Mouse (Mus musculus): ENCODE measurements around the gene Tnk2. TPM values are rescaled to one million over a fixed set of nuclear protein-coding genes. Genes with fewer than 3 reads are reported as not detected.

The Tnk2 gene
- polyA plus RNA-seq, 1 experiment: 238 TPM

- 28% methylated on average over 10 of the region's 10 CpGs for WGBS
- no peak for DNase-seq
- Histone ChIP-seq H3K4me3 (replicated peaks; ENCODE audit: insufficient read depth, low read depth, low read length) (no peak overlapping the region), H3K27me3 (ENCODE audit: control insufficient read depth, insufficient read depth, low read length) (no peaks in the 10 kb centered on the region), H3K4me1 (ENCODE audit: control insufficient read depth, insufficient read depth, low read length) (peaks cover 26% of the 10 kb centered on the region), H3K27ac (ENCODE audit: insufficient read depth, low read length) (no peak overlapping the region)
- TF ChIP-seq POLR2A (IDR thresholded peaks at IDR 0.05; ENCODE audit: borderline replicate concordance, insufficient read depth, low read length) (no peak), CTCF (IDR thresholded peaks at IDR 0.05; ENCODE audit: borderline replicate concordance, insufficient read depth, low read depth, low read length) (no peak)
Measured at GRCm38 (mm10) chr16:32668030-32668429, 24.4 kb downstream of the Tnk2 start.

GRCm38 (mm10) chr16:32668472-32668871 lies 24.8 kb downstream of the Tnk2 start:
- DNase-seq: no peak
- peaks cover 22% of the 10 kb centered on the region for H3K4me1 ChIP-seq (ENCODE audit: control insufficient read depth, insufficient read depth, low read length)
- 61% methylated on average over 4 of the region's 4 CpGs for WGBS
- peak; percentile 21; the same call in 1 of the 2 replicates for TF ChIP-seq CTCF (IDR thresholded peaks at IDR 0.05; ENCODE audit: borderline replicate concordance, insufficient read depth, low read depth, low read length)
- TF ChIP-seq POLR2A (IDR thresholded peaks at IDR 0.05; ENCODE audit: borderline replicate concordance, insufficient read depth, low read length): no peak
- no peak overlapping the region for H3K27ac ChIP-seq (ENCODE audit: insufficient read depth, low read length)
- no peaks in the 10 kb centered on the region for H3K27me3 ChIP-seq (ENCODE audit: control insufficient read depth, insufficient read depth, low read length)
- no peak overlapping the region for H3K4me3 ChIP-seq (replicated peaks; ENCODE audit: insufficient read depth, low read depth, low read length)

GRCm38 (mm10) chr16:32669243-32669642 lies 25.6 kb downstream of the Tnk2 start:
- H3K27me3 ChIP-seq (ENCODE audit: control insufficient read depth, insufficient read depth, low read length): no peaks in the 10 kb centered on the region
- WGBS: 93% methylated on average over 10 of the region's 10 CpGs
- H3K27ac ChIP-seq (ENCODE audit: insufficient read depth, low read length): no peak overlapping the region
- DNase-seq: no peak
- peaks cover 14% of the 10 kb centered on the region; the same call in 1 of the 2 replicates for H3K4me1 ChIP-seq (ENCODE audit: control insufficient read depth, insufficient read depth, low read length)
- no peak for TF ChIP-seq CTCF (IDR thresholded peaks at IDR 0.05; ENCODE audit: borderline replicate concordance, insufficient read depth, low read depth, low read length)
- TF ChIP-seq POLR2A (IDR thresholded peaks at IDR 0.05; ENCODE audit: borderline replicate concordance, insufficient read depth, low read length): no peak
- H3K4me3 ChIP-seq (replicated peaks; ENCODE audit: insufficient read depth, low read depth, low read length): no peak overlapping the region

- no peak for TF ChIP-seq POLR2A (IDR thresholded peaks at IDR 0.05; ENCODE audit: borderline replicate concordance, insufficient read depth, low read length)
- no peak for TF ChIP-seq CTCF (IDR thresholded peaks at IDR 0.05; ENCODE audit: borderline replicate concordance, insufficient read depth, low read depth, low read length)
- Histone ChIP-seq H3K4me1 (ENCODE audit: control insufficient read depth, insufficient read depth, low read length) (peaks cover 13% of the 10 kb centered on the region; the same call in 1 of the 2 replicates), H3K27ac (ENCODE audit: insufficient read depth, low read length) (no peak overlapping the region), H3K27me3 (ENCODE audit: control insufficient read depth, insufficient read depth, low read length) (no peaks in the 10 kb centered on the region), H3K4me3 (replicated peaks; ENCODE audit: insufficient read depth, low read depth, low read length) (no peak overlapping the region)
- no peak for DNase-seq
- WGBS: 86% methylated on average over 10 of the region's 10 CpGs
Measured at GRCm38 (mm10) chr16:32670354-32671124, 26.9 kb downstream of the Tnk2 start.

GRCm38 (mm10) chr16:32671206-32671887 lies 27.7 kb downstream of the Tnk2 start:
- WGBS: 84% methylated on average over 13 of the region's 13 CpGs
- Histone ChIP-seq H3K4me3 (replicated peaks; ENCODE audit: insufficient read depth, low read depth, low read length) (no peak overlapping the region), H3K27me3 (ENCODE audit: control insufficient read depth, insufficient read depth, low read length) (no peaks in the 10 kb centered on the region), H3K4me1 (ENCODE audit: control insufficient read depth, insufficient read depth, low read length) (0 out of 2 replicates have a peak, but pooled peaks cover 9% of the 10 kb centered on the region), H3K27ac (ENCODE audit: insufficient read depth, low read length) (no peak overlapping the region)
- no peak for TF ChIP-seq CTCF (IDR thresholded peaks at IDR 0.05; ENCODE audit: borderline replicate concordance, insufficient read depth, low read depth, low read length)
- no peak for TF ChIP-seq POLR2A (IDR thresholded peaks at IDR 0.05; ENCODE audit: borderline replicate concordance, insufficient read depth, low read length)
- DNase-seq: no peak

- 85% methylated on average over 7 of the region's 7 CpGs for WGBS
- Histone ChIP-seq H3K27me3 (ENCODE audit: control insufficient read depth, insufficient read depth, low read length) (no peaks in the 10 kb centered on the region), H3K4me3 (replicated peaks; ENCODE audit: insufficient read depth, low read depth, low read length) (no peak overlapping the region), H3K27ac (ENCODE audit: insufficient read depth, low read length) (no peak overlapping the region), H3K4me1 (ENCODE audit: control insufficient read depth, insufficient read depth, low read length) (0 out of 2 replicates have a peak, but pooled peaks cover 9% of the 10 kb centered on the region)
- DNase-seq: no peak
- TF ChIP-seq POLR2A (IDR thresholded peaks at IDR 0.05; ENCODE audit: borderline replicate concordance, insufficient read depth, low read length) (no peak), CTCF (IDR thresholded peaks at IDR 0.05; ENCODE audit: borderline replicate concordance, insufficient read depth, low read depth, low read length) (no peak)
Measured at GRCm38 (mm10) chr16:32672250-32672649, 28.6 kb downstream of the Tnk2 start.

- Histone ChIP-seq H3K4me1 (ENCODE audit: control insufficient read depth, insufficient read depth, low read length) (0 out of 2 replicates have a peak, but pooled peaks cover 3% of the 10 kb centered on the region), H3K27me3 (ENCODE audit: control insufficient read depth, insufficient read depth, low read length) (no peaks in the 10 kb centered on the region), H3K27ac (ENCODE audit: insufficient read depth, low read length) (no peak overlapping the region), H3K4me3 (replicated peaks; ENCODE audit: insufficient read depth, low read depth, low read length) (no peak overlapping the region)
- no peak for DNase-seq
- TF ChIP-seq POLR2A (IDR thresholded peaks at IDR 0.05; ENCODE audit: borderline replicate concordance, insufficient read depth, low read length): no peak
- no peak for TF ChIP-seq CTCF (IDR thresholded peaks at IDR 0.05; ENCODE audit: borderline replicate concordance, insufficient read depth, low read depth, low read length)
- WGBS: 59% methylated on average over 13 of the region's 13 CpGs
Measured at GRCm38 (mm10) chr16:32672861-32673560, 29.3 kb downstream of the Tnk2 start.
